In genomic region chr14:61648685-61649504, GRCm38 (mm10) we compare ENCODE assay signal across 7 mouse cellular contexts. TPM values are rescaled to one million over a fixed set of nuclear protein-coding genes. Genes with fewer than 3 reads are reported as not detected.
DNase-seq lines count a peak whose midpoint lies in the region; ATAC-seq and TF ChIP-seq lines count a peak whose summit lies in the region.

No protein-coding gene starts in this region.

- H3K9ac ChIP-seq in embryonic facial prominence, embryonic 12.5 days, result peak overlapping the region; percentile 90
- H3K9ac ChIP-seq in limb, embryonic 12.5 days (replicated peaks), result peak overlapping the region; percentile 97
- peak overlapping the region; percentile 66 for H3K9ac ChIP-seq in midbrain, embryonic 15.5 days

- TF ChIP-seq CTCF in kidney, adult 2 months (conservative IDR thresholded peaks at IDR 0.05; ENCODE audit: insufficient read depth, insufficient read length, low read depth, low read length), result no peak
- no peak for TF ChIP-seq CTCF in spleen, adult 2 months (IDR thresholded peaks at IDR 0.05; ENCODE audit: extremely low read depth, insufficient read depth, insufficient read length, insufficient replicate concordance)

- WGBS in embryonic facial prominence, embryonic 12.5 days, result 2% methylated on average over 62 of the region's 62 CpGs
- 1% methylated on average over 62 of the region's 62 CpGs for WGBS in kidney, adult 2 months
- 3% methylated on average over 62 of the region's 62 CpGs for WGBS in limb, embryonic 12.5 days
- WGBS in midbrain, embryonic 15.5 days, result 3% methylated on average over 62 of the region's 62 CpGs
- WGBS in spleen, adult 2 months, result 2% methylated on average over 62 of the region's 62 CpGs

- no peaks in the 10 kb centered on the region for H3K27me3 ChIP-seq in embryonic facial prominence, embryonic 12.5 days
- no peaks in the 10 kb centered on the region for H3K27me3 ChIP-seq in kidney, adult 2 months (replicated peaks; ENCODE audit: control insufficient read depth, insufficient read depth, low read length)
- H3K27me3 ChIP-seq in limb, embryonic 12.5 days, result no peaks in the 10 kb centered on the region
- H3K27me3 ChIP-seq in midbrain, embryonic 15.5 days (replicated peaks), result no peaks in the 10 kb centered on the region
- H3K27me3 ChIP-seq in spleen, adult 2 months (ENCODE audit: control insufficient read depth, insufficient read depth, low read length), result no peaks in the 10 kb centered on the region

- H3K27ac ChIP-seq in embryonic facial prominence, embryonic 12.5 days, result peak overlapping the region; percentile 97
- peak overlapping the region; percentile 89 for H3K27ac ChIP-seq in kidney, adult 2 months (ENCODE audit: insufficient read depth, low read depth, low read length)
- peak overlapping the region; percentile 98 for H3K27ac ChIP-seq in limb, embryonic 12.5 days
- H3K27ac ChIP-seq in midbrain, embryonic 15.5 days, result peak overlapping the region; percentile 79
- peak overlapping the region; percentile 79 for H3K27ac ChIP-seq in spleen, adult 2 months (ENCODE audit: insufficient read depth, low read length)

- H3K4me3 ChIP-seq in embryonic facial prominence, embryonic 12.5 days, result peak overlapping the region; percentile 80
- peak overlapping the region; percentile 92 for H3K4me3 ChIP-seq in kidney, adult 2 months (ENCODE audit: insufficient read depth, low read depth, low read length)
- H3K4me3 ChIP-seq in limb, embryonic 12.5 days (replicated peaks), result peak overlapping the region; percentile 95
- peak overlapping the region; percentile 78 for H3K4me3 ChIP-seq in midbrain, embryonic 15.5 days
- peak overlapping the region; percentile 75 for H3K4me3 ChIP-seq in spleen, adult 2 months (ENCODE audit: extremely low read depth, insufficient read depth, insufficient read length)

- no peaks in the 10 kb centered on the region for H3K9me3 ChIP-seq in embryonic facial prominence, embryonic 12.5 days
- H3K9me3 ChIP-seq in limb, embryonic 12.5 days, result no peaks in the 10 kb centered on the region
- no peaks in the 10 kb centered on the region for H3K9me3 ChIP-seq in midbrain, embryonic 15.5 days

- TF ChIP-seq POLR2A in kidney, adult 2 months (IDR thresholded peaks at IDR 0.05; ENCODE audit: low read depth, low read length), result peak; percentile 91
- TF ChIP-seq POLR2A in spleen, adult 2 months (IDR thresholded peaks at IDR 0.05; ENCODE audit: low read depth, low read length), result peak; percentile 89

- peak overlapping the region; percentile 70 for H3K4me2 ChIP-seq in embryonic facial prominence, embryonic 12.5 days (replicated peaks)
- H3K4me2 ChIP-seq in limb, embryonic 12.5 days, result peak overlapping the region; percentile 66
- H3K4me2 ChIP-seq in midbrain, embryonic 15.5 days, result peak overlapping the region; percentile 77

- peak; percentile 91 for ATAC-seq in embryonic facial prominence, embryonic 12.5 days (ENCODE audit: insufficient number of reproducible peaks, insufficient read depth, low FRiP score, low TSS enrichment)
- ATAC-seq in limb, embryonic 12.5 days (ENCODE audit: insufficient number of reproducible peaks, insufficient read depth, low FRiP score, low TSS enrichment, low read depth), result peak; percentile 88
- peak; percentile 96 for ATAC-seq in midbrain, embryonic 15.5 days (replicated peaks)

- peak; percentile 99 for DNase-seq in adrenal gland, postnatal 25 days
- DNase-seq in heart, adult 18-20 months, result peak; percentile 96 to 97
- DNase-seq in kidney, adult 2 months, result peak; percentile 98
- DNase-seq in spleen, adult 2 months (ENCODE audit: low read depth in 1 of 2, low spot score in 2 of 2), result peak; percentile 94 to 97

- H3K36me3 ChIP-seq in embryonic facial prominence, embryonic 12.5 days, result no peaks in the 10 kb centered on the region
- H3K36me3 ChIP-seq in kidney, adult 2 months (ENCODE audit: control insufficient read depth, insufficient read depth, low read length), result no peaks in the 10 kb centered on the region
- H3K36me3 ChIP-seq in limb, embryonic 12.5 days, result no peaks in the 10 kb centered on the region
- no peaks in the 10 kb centered on the region for H3K36me3 ChIP-seq in midbrain, embryonic 15.5 days (replicated peaks)
- H3K36me3 ChIP-seq in spleen, adult 2 months (ENCODE audit: control insufficient read depth, insufficient read depth, low read length), result no peaks in the 10 kb centered on the region

- peaks cover 5% of the 10 kb centered on the region; the same call in 1 of the 2 replicates for H3K4me1 ChIP-seq in embryonic facial prominence, embryonic 12.5 days
- H3K4me1 ChIP-seq in kidney, adult 2 months (ENCODE audit: control insufficient read depth, insufficient read depth, low read length), result no peaks in the 10 kb centered on the region; the same call in 1 of the 2 replicates
- peaks cover 16% of the 10 kb centered on the region; the same call in 1 of the 2 replicates for H3K4me1 ChIP-seq in limb, embryonic 12.5 days (replicated peaks)
- H3K4me1 ChIP-seq in midbrain, embryonic 15.5 days, result peaks cover 8% of the 10 kb centered on the region
- no peaks in the 10 kb centered on the region for H3K4me1 ChIP-seq in spleen, adult 2 months (ENCODE audit: control insufficient read depth, insufficient read depth, insufficient read length)

RNA-seq across cellular contexts. Expression of gene Kcnrg, which starts 41.6 kb away (rescaled TPM):
- 0.27 and 0.52 TPM in 2 replicates for total RNA-seq in adrenal gland, postnatal 25 days (2021)
- polyA plus RNA-seq in embryonic facial prominence, embryonic 12.5 days (2016; fragmentation: Nextera tagmentation; extraction: Ambion mirVana), result 0.74 and 1.0 TPM in 2 replicates
- total RNA-seq in heart, adult 18-20 months (2021), result under 1 TPM; 0.25 to 0.26 TPM
- 0.09 and 0.12 TPM in 2 replicates for polyA plus RNA-seq in kidney, adult 2 months (2012; rRNA removed)
- 0.83 and 1.3 TPM in 2 replicates for polyA plus RNA-seq in limb, embryonic 12.5 days (2016; fragmentation: Nextera tagmentation; extraction: Ambion mirVana)
- polyA plus RNA-seq in midbrain, embryonic 15.5 days (2015; fragmentation: Nextera tagmentation; extraction: Ambion mirVana), result 3.1 and 3.6 TPM in 2 replicates
- not detected in 2 replicates for polyA plus RNA-seq in spleen, adult 2 months (2012; rRNA removed)

RNA-seq across cellular contexts. Expression of gene Trim13, which starts 50.8 kb away (rescaled TPM):
- 7.0 and 9.2 TPM in 2 replicates for total RNA-seq in adrenal gland, postnatal 25 days (2021)
- polyA plus RNA-seq in embryonic facial prominence, embryonic 12.5 days (2016; fragmentation: Nextera tagmentation; extraction: Ambion mirVana), result 26.9 TPM in 2 replicates
- 1 to 10 TPM; 7.0 to 7.3 TPM for total RNA-seq in heart, adult 18-20 months (2021)
- 5.0 and 5.3 TPM in 2 replicates for polyA plus RNA-seq in kidney, adult 2 months (2012; rRNA removed)
- 26.3 and 28.7 TPM in 2 replicates for polyA plus RNA-seq in limb, embryonic 12.5 days (2016; fragmentation: Nextera tagmentation; extraction: Ambion mirVana)
- polyA plus RNA-seq in midbrain, embryonic 15.5 days (2015; fragmentation: Nextera tagmentation; extraction: Ambion mirVana), result 41.5 and 43.5 TPM in 2 replicates
- 0.60 and 0.79 TPM in 2 replicates for polyA plus RNA-seq in spleen, adult 2 months (2012; rRNA removed)

Comparison
In these comparisons a context has a peak if more than half of its experiments do, and no peak if none do; other contexts are left out.
1. Peak in every context shown above with its lines: DNase-seq, ATAC-seq, H3K4me3 ChIP-seq and H3K27ac ChIP-seq.